Mouse (Mus musculus) c-Kit-positive CD71-positive TER-119-negative erythroid progenitor cells, embryonic 14.5 days (primary cell): ENCODE results near the gene Prrc2c.
A peak's percentile ranks its signal among the peaks of the same experiment; 100 is the strongest.
"Not testable (repeated sequence)": the region's sequence is repeated elsewhere in the genome, so short reads cannot be mapped to it uniquely, and the experiment has no call there.

Experiments
- DNase-seq: peaks from one replicate; pipeline ENCODE4 v3.0.0-alpha.2; 2013; ENCODE audit warnings: low read depth

The Prrc2c gene

GRCm38 (mm10) chr1:162665486-162666174 is 74.7 kb downstream of the Prrc2c start:
- DNase-seq, result peak; percentile 11

DNA sequence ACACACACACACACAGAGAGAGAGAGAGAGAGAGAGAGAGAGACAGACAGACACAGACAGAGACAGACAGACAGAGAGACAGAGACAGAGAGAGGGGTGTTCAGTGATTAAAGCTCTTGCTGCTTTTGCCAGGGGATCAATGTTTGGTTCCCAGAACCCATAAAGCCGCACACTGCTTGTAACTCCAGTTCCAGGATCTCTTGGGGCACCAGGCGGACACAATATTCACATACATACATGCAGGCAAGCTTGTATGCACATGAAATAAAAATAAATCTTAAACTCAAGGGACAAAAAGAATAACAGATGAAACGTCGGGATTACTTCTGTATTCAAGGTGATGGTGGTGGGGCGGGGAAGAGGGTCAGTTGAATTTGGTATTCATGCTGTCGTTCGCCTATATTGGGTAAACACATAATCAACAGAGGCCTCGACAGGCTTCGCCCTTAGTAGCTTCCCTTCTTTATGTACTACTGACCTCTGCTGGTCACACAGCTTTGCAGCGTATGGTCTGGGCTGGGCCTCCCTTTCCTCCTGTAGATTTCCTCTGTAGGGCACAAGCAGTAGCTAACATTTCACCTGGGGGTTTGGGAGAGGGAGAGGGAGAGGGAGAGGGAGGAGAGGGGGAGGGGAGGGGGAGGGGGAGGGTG is 75.4 kb downstream of the Prrc2c start:
- DNase-seq, result peak; percentile 67

DNA sequence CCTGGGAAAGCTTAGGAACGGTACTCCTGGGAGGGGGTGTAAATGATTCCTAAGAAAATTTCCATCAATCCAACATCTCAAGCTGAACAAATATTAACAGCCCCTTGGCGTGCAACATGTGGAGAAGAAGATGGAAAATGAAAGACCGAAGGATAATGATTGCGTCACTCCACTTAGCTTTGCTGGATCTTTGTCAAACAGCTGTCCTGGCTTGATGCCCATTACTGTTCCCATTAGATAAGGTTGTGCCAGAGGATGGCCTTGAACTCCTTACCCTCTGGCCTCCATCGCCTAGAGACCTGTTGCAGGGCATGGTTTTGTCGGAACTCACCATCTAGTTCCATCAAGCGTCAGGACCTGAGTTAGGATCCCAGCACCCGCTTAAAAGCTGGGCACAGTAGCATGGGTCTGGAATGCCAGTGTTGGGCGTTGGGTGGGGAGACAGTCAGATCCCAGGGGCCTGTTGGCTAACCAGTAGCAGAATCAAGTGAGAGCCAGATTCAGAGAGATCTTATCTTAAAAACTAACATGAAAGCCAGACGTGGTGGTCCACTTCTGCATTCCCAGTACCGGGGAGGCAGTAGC is 80.0 kb downstream of the Prrc2c start:
- DNase-seq, result no peak

DNA sequence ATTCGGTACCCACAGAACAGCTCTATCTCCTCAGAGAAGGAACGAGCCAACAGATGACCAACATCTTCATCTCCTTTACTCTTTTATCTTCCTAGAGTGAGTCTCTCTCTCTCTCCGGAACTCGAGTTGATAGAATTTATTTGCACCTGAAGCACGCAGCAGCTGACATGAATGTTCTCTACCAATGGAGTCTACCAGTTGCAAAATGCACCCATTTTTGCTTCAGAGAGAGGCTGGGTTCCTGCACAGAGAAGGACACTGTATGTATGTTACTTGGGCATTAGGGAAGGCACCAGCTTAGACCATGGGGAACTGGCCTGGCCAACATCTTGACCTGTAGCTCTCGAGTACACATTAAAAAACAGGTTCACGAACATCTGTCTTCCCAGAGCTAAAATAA is 82.2 kb downstream of the Prrc2c start, which contains the start of gene Myocos:
Gene Myocos (minus strand): TSS at position 101 of the 400 bp plus-strand sequence.
- no peak for DNase-seq

- no peak for DNase-seq
These were observed 91.9 kb downstream of the Prrc2c start for GRCm38 (mm10) chr1:162648416-162648815.

DNA sequence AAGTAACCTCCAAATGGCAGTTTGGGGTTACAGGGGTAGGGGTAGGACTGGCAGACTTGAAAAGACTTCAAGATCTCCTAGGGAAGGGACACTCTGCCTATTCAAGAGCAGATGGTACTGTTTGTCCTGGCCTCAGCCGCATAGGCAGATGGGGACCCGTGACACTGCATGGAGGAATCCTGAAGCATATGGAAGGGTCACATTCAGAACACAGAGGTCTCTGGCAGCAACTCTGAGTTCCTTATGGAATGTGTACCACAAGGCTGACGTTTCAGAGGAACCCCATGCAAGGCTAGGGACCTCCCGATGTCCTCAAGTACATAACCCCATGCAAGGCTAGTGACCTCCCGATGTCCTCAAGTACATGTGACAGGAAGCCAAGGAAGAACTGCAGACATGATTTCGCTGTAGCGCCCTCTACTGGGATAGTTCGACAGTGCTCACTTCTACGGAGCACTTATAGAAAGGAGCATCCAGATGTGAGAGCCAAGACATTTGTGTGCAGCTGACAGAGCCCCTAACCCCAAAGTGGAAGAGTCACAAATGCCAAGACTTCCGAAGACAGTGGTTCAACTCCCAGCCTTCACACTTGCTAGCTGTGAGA is 94.2 kb downstream of the Prrc2c start:
- DNase-seq, result peak; percentile 24

DNA sequence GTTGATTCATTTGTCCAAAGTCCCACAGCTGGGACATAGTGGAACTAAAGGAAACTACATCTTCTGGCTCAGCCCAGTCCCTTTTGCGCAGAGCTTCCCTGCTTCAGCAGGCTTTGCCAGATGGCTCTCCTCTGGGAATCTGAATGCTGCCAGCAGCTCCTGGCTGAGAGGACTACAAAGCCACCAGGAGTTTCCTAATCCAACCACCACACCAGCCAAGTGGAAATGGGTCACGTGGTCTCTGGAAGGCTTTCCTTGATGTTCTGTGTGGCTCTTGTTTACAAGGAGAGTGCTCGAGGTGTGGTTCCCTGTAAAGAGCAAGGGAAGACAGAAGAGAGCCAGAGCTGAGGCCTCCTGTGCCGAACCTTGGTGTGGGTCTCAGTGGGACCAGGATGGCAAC is 96.6 kb downstream of the Prrc2c start:
- DNase-seq, result no peak

- no peak for DNase-seq
These were observed 97.8 kb downstream of the Prrc2c start for GRCm38 (mm10) chr1:162642591-162642990.

- no peak for DNase-seq
These were observed 100.5 kb downstream of the Prrc2c start for GRCm38 (mm10) chr1:162639861-162640260.

- no peak for DNase-seq
These were observed 101.2 kb downstream of the Prrc2c start, which contains the start of gene Myoc for GRCm38 (mm10) chr1:162639051-162639750. Gene Myoc, plus strand, starts transcription at chr1:162639155.

DNA sequence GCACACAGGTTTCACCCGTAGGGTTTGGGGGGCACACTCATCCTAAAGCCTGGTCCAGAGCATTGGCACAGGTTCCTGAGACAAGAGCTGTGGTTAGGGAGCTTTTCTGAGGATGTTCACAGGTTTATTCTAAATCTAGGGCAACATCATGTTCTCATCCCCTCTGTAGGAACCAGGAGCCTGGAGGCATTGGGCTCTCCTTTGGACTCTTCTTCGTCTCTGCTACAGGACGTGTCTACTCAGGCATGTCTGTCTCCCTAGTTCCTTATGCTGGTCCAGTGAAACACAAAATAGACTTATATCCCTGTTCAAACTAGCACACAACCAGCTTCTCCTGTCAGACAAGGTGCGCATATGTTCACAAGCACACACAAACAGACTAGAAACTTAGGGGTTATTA is 101.8 kb downstream of the Prrc2c start:
- no peak for DNase-seq

GRCm38 (mm10) chr1:162636516-162636915 is 103.8 kb downstream of the Prrc2c start:
- DNase-seq, result no peak

- not testable (repeated sequence) for DNase-seq
These were observed 104.9 kb downstream of the Prrc2c start for GRCm38 (mm10) chr1:162635291-162635931.

DNA sequence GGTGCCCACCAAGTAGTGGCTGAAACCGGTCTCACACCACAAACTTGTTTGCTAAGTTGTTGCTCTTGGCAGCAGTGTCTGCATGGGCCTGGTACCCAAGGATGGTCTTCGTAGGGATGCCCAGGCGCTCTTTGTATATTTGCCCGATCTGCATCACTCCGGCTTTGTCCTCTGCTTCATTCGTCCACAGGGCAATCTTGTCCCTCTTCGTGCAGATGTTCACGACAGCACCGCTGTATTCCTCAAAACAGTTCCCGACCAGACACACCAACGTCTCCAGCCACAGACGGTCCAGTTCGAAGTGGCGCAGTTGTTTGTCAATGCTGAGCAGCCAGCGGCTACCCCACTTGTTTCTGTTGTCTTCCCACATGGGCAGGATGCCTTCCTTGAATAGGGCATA is 112.0 kb downstream of the Prrc2c start:
- not testable (repeated sequence) for DNase-seq

DNA sequence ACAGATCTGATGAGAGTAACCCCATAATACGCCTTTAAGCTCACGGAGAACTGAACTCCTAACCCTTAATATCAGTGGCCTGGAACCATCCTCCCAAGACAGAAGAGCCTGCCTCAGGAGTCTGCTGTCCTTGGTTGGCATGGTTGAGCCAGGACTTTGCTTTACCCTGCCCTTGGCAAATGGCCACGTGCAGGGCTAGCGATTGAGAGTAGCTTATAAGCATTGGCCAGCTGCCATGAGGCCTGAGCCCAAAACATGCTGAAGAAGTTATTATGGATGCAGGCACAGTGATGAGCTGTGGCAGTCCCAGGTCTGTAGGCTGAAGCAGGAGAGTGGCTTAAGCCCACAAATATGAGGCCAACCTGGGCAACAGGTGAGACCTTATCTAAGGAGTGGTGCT is 112.5 kb downstream of the Prrc2c start:
- not testable (repeated sequence) for DNase-seq

DNA sequence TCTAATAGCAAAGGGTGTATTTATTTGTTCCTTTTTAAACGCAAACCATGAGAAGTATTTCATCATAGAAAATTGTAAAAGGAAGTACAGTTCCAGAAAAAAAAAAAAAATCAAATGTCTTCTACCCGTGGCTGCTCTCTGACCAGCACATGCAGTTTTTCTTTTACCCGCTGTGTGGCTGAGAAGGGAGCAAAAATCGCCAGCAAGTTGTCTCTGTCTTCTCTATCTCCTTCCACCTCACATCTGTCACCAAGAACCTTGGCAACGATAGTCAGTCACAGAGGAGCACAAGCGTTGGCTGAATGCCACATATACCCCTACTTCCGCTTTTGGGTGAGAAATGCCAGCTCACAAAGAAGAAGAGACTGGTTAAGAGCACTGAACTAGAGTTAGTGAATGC is 115.1 kb downstream of the Prrc2c start:
- DNase-seq, result no peak

DNA sequence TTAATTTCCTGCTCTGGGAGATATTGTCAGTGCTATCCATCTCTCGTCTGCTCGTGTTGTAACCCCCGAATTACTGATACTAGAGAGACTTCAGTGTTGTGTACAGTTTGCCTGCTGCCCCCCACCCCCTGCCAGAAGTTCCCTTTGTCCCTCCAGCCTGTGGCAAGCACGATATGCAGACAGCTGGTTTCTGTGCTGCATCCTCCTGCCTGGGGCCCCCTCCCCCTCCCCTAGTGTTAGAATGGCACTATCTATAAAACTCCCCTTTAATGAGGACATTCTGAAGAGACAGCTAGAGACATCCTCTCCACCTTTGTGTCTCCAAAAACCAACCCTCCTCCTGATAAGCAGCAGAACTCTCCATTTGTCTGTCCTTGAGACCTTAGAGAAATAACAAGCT is 116.5 kb downstream of the Prrc2c start:
- DNase-seq, result no peak
